Mouse (Mus musculus) testis, postnatal 10 days (tissue): Measurements from ENCODE around the gene Pter.
A peak's percentile ranks its signal among the peaks of the same experiment; 100 is the strongest.

Experiments used
- DNase-seq: peaks from one replicate; pipeline ENCODE4 v3.0.0; 2021; ENCODE audit warnings: low spot score

The Pter gene

GRCm38 (mm10) chr2:12923804-12924591, at the start of gene Pter:
Gene Pter, plus strand, starts transcription at chr2:12924041.
- DNase-seq = peak; percentile 88

GRCm38 (mm10) chr2:12874232-12874631, 49.6 kb upstream of the Pter start:
- no peak for DNase-seq

GRCm38 (mm10) chr2:12879492-12879891, 44.3 kb upstream of the Pter start:
- DNase-seq = no peak

GRCm38 (mm10) chr2:12881009-12881408, 42.8 kb upstream of the Pter start:
- DNase-seq = no peak

- DNase-seq = no peak
These were observed 40.4 kb upstream of the Pter start for GRCm38 (mm10) chr2:12883276-12883914.

- DNase-seq = no peak
These were observed 36.8 kb upstream of the Pter start for GRCm38 (mm10) chr2:12887015-12887414.

- no peak for DNase-seq
These were observed 18.1 kb upstream of the Pter start for GRCm38 (mm10) chr2:12905786-12906185.

GRCm38 (mm10) chr2:12925643-12926042, 1.8 kb downstream of the Pter start:
- DNase-seq = no peak

- DNase-seq = no peak
These were observed 6.5 kb downstream of the Pter start for GRCm38 (mm10) chr2:12930338-12930737.

- DNase-seq = no peak
These were observed 10.1 kb downstream of the Pter start for GRCm38 (mm10) chr2:12933905-12934304.

GRCm38 (mm10) chr2:12935286-12935685, 11.4 kb downstream of the Pter start:
- DNase-seq = no peak

- DNase-seq = no peak
These were observed 13.8 kb downstream of the Pter start for GRCm38 (mm10) chr2:12937461-12938217.

GRCm38 (mm10) chr2:12938641-12939040, 14.8 kb downstream of the Pter start:
- no peak for DNase-seq

- no peak for DNase-seq
These were observed 33.0 kb downstream of the Pter start for GRCm38 (mm10) chr2:12956703-12957424.

GRCm38 (mm10) chr2:12970049-12970724, 46.3 kb downstream of the Pter start:
- no peak for DNase-seq

- DNase-seq = no peak
These were observed 49.9 kb downstream of the Pter start for GRCm38 (mm10) chr2:12973752-12974151.

GRCm38 (mm10) chr2:12977367-12977766, 53.5 kb downstream of the Pter start:
- DNase-seq = no peak

GRCm38 (mm10) chr2:12978771-12979170, 54.9 kb downstream of the Pter start:
- DNase-seq = no peak

- no peak for DNase-seq
These were observed 61.3 kb downstream of the Pter start for GRCm38 (mm10) chr2:12984901-12985732.

GRCm38 (mm10) chr2:13000026-13000425, 76.2 kb downstream of the Pter start:
- DNase-seq = no peak

GRCm38 (mm10) chr2:13008433-13008832, 84.6 kb downstream of the Pter start:
- no peak for DNase-seq
